Mouse (Mus musculus) heart, embryonic 11.5 days (tissue): Measurements from ENCODE around the gene Gm10282. TPM values are rescaled to one million over a fixed set of nuclear protein-coding genes. Genes with fewer than 3 reads are reported as not detected.

Experiments used
- ATAC-seq: fragments of 200-750 bp; cut with Nextera tagmentation; replicated peaks from 2 replicates; pipeline ENCODE4 v1.8.0; 2017; ENCODE audit warnings: moderate library complexity; ENCODE audit not compliant: insufficient number of reproducible peaks, low FRiP score, low TSS enrichment
- H3K27ac ChIP-seq: fragments of 300-500 bp; sonication (generic); 2 replicates; pipeline ENCODE4 v1.5.1; 2014; ENCODE audit warnings: mild to moderate bottlenecking, low read depth, low read length
- H3K27me3 ChIP-seq: fragments of 300-500 bp; sonication (generic); 2 replicates; pipeline ENCODE4 v1.6.1; 2014; ENCODE audit warnings: mild to moderate bottlenecking, low read length, mixed read lengths; ENCODE audit not compliant: control insufficient read depth, insufficient read depth
- H3K36me3 ChIP-seq: fragments of 300-500 bp; sonication (generic); 2 replicates; pipeline ENCODE4 v1.6.1; 2014; ENCODE audit warnings: mild to moderate bottlenecking, low read length, moderate library complexity, mixed read lengths; ENCODE audit not compliant: control insufficient read depth, insufficient read depth
- H3K4me1 ChIP-seq: fragments of 300-500 bp; sonication (generic); 2 replicates; pipeline ENCODE4 v1.6.1; 2014; ENCODE audit warnings: low read length; ENCODE audit not compliant: control insufficient read depth, insufficient read depth
- H3K4me2 ChIP-seq: fragments of 300-500 bp; sonication (generic); 2 replicates; pipeline ENCODE4 v1.6.1; 2014; ENCODE audit warnings: mild to moderate bottlenecking, moderate library complexity
- H3K4me3 ChIP-seq: fragments of 300-500 bp; sonication (generic); 2 replicates; pipeline ENCODE4 v1.5.1; 2014; ENCODE audit warnings: low read depth, low read length
- H3K9ac ChIP-seq: fragments of 300-500 bp; sonication (generic); 2 replicates; pipeline ENCODE4 v1.6.1; 2014; ENCODE audit warnings: mild to moderate bottlenecking, low read depth, low read length, moderate library complexity
- H3K9me3 ChIP-seq: fragments of 300-500 bp; sonication (generic); replicated peaks from 2 replicates; pipeline ENCODE4 v1.6.1; 2016; ENCODE audit warnings: low read length; ENCODE audit not compliant: control insufficient read depth
- WGBS: fragments of 180-500 bp; shearing (Covaris S2); extraction: QIAGEN DNeasy Blood & Tissue Kit; methylation state at CpG from one replicate; pipeline ENCODE4 v1.1.7; 2014; ENCODE audit not compliant: insufficient replicate concordance; 5-methylcytosine and 5-hydroxymethylcytosine counted together
- polyA plus RNA-seq: library from polyadenylated mRNA; unstranded; fragments of >200 nt; fragmentation: Nextera tagmentation; extraction: Ambion mirVana; gene quantifications from 2 replicates; pipeline ENCODE4 v1.2.1, GENCODE M21; 2014

The Gm10282 gene
- polyA plus RNA-seq, 1 experiment from 2014 or later, result 22.5 TPM

- Histone ChIP-seq H3K27me3 (no peaks in the 10 kb centered on the region), H3K4me2 (no peak overlapping the region), H3K27ac (no peak overlapping the region), H3K9me3 (no peaks in the 10 kb centered on the region), H3K4me1 (peaks cover 3% of the 10 kb centered on the region; the same call in 1 of the 2 replicates), H3K4me3 (no peak overlapping the region), H3K36me3 (peaks cover 6% of the 10 kb centered on the region; the same call in 1 of the 2 replicates), H3K9ac (no peak overlapping the region)
- ATAC-seq, result no peak
- WGBS, result 95% methylated on average over 1 of the region's 1 CpGs
These were observed 47.2 kb downstream of the Gm10282 start for GRCm38 (mm10) chr8:72257902-72258238.

GRCm38 (mm10) chr8:72257171-72257901 is 47.7 kb downstream of the Gm10282 start:
- H3K4me3 ChIP-seq, result no peak overlapping the region
- H3K36me3 ChIP-seq, result peaks cover 6% of the 10 kb centered on the region; the same call in 1 of the 2 replicates
- 0 out of 2 replicates have a peak overlapping the region, but pooled peaks have one; percentile 16 for H3K9ac ChIP-seq
- no peaks in the 10 kb centered on the region for H3K27me3 ChIP-seq
- no peak overlapping the region for H3K4me2 ChIP-seq
- H3K4me1 ChIP-seq, result peaks cover 3% of the 10 kb centered on the region; the same call in 1 of the 2 replicates
- H3K9me3 ChIP-seq, result no peaks in the 10 kb centered on the region
- ATAC-seq, result no peak
- H3K27ac ChIP-seq, result no peak overlapping the region
- WGBS, result 51% methylated on average over 7 of the region's 7 CpGs

Other genes with a start within 250 kb of the Gm10282 start
- gene Olfr373, start 222.1 kb downstream of the Gm10282 start, polyA plus RNA-seq, result not detected in 2 replicates
- gene Olfr374, start 198.2 kb downstream of the Gm10282 start, polyA plus RNA-seq, result 0.23 TPM in 1 of 2 replicates, not detected in the other
- gene Tpm4, start 170.3 kb downstream of the Gm10282 start, polyA plus RNA-seq, result 405 and 429 TPM in 2 replicates
- gene Rab8a, start 144.1 kb downstream of the Gm10282 start, polyA plus RNA-seq, result 65.5 and 71.6 TPM in 2 replicates
- 0.11 TPM in 1 of 2 replicates, not detected in the other for gene Hsh2d, start 115.6 kb downstream of the Gm10282 start, polyA plus RNA-seq
- gene Cib3, start 92.4 kb downstream of the Gm10282 start, polyA plus RNA-seq, result not detected in 2 replicates
- gene Gm11034, start 91.6 kb downstream of the Gm10282 start, polyA plus RNA-seq, result not detected in 2 replicates
- 44.7 and 45.1 TPM in 2 replicates for gene Fam32a, start 85.5 kb downstream of the Gm10282 start, polyA plus RNA-seq
- 110 and 112 TPM in 2 replicates for gene Ap1m1, start 65.2 kb downstream of the Gm10282 start, polyA plus RNA-seq
- gene Klf2, start 13.8 kb upstream of the Gm10282 start, polyA plus RNA-seq, result 16.7 and 17.7 TPM in 2 replicates
- gene Eps15l1, start 116.2 kb upstream of the Gm10282 start, polyA plus RNA-seq, result 49.7 and 49.9 TPM in 2 replicates
- 0.82 and 1.2 TPM in 2 replicates for gene Calr3, start 138.6 kb upstream of the Gm10282 start, polyA plus RNA-seq
- 9.2 and 10.3 TPM in 2 replicates for gene 1700030K09Rik, start 138.6 kb upstream of the Gm10282 start, polyA plus RNA-seq
- 42.2 and 44.5 TPM in 2 replicates for gene Cherp, start 170.0 kb upstream of the Gm10282 start, polyA plus RNA-seq
- 12.2 and 12.6 TPM in 2 replicates for gene Slc35e1, start 187.4 kb upstream of the Gm10282 start, polyA plus RNA-seq
- 8.5 and 9.0 TPM in 2 replicates for gene Med26, start 243.0 kb upstream of the Gm10282 start, polyA plus RNA-seq